Mouse (Mus musculus): Measurements from ENCODE around the gene Pmepa1. TPM values are rescaled to one million over a fixed set of nuclear protein-coding genes. Genes with fewer than 3 reads are reported as not detected.

The Pmepa1 gene
- polyA plus RNA-seq, 1 experiment, result 0.01 TPM

DNA sequence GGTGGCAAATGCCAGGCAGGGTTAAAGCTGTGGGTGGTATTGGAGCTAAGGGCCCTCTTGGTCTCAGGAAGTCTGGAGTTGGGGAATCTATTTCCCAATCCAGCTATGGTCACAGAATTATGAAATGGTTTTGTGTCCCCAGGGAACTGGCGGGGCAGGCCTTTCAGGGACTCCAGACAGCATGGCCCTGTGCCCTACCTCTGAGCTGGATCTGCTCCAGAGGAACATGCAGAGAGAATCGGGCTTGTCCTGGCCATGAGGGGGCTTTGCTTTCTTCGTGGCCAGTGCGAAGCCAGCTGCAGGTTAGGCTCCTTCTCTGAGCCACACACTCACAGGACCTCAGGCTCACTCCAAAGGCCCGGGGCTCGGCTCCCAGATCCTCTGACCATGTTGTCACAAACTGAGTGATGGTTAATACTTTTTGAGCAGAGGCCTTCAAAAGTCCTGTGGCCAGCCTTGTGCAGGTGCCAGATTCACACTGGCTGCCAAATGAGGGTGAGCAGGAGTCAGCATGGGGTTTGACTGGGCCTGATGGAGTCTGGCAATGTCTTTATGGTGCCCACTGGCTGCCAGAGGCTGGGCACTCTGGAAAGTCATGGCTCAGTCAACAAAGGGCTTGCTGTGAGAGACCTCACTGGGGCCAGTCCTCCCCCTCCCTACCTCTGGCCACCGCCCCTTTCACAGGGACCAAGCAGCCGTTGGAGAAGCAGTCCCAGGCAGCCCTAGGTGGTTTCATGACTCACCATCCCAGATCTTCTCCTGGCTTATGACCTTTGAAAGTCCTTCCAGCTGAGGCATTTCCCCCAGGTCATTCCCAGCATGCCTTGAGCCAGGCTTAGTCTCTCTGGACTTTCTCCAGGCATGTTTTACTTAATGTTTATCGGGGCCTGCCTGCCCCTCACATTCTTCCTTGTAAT, 4.9 kb upstream of the Pmepa1 start:
- Histone ChIP-seq H3K4me1 (ENCODE audit: control insufficient read depth) (no peaks in the 10 kb centered on the region), H3K27me3 (ENCODE audit: control insufficient read depth) (peaks cover 19% of the 10 kb centered on the region), H3K9me3 (ENCODE audit: control insufficient read depth, low read length) (no peaks in the 10 kb centered on the region), H3K4me3 (replicated peaks) (no peak overlapping the region), H3K36me3 (ENCODE audit: control insufficient read depth) (no peaks in the 10 kb centered on the region)
- no peak for TF ChIP-seq TAL1 (IDR thresholded peaks at IDR 0.05; ENCODE audit: low read length)

DNA sequence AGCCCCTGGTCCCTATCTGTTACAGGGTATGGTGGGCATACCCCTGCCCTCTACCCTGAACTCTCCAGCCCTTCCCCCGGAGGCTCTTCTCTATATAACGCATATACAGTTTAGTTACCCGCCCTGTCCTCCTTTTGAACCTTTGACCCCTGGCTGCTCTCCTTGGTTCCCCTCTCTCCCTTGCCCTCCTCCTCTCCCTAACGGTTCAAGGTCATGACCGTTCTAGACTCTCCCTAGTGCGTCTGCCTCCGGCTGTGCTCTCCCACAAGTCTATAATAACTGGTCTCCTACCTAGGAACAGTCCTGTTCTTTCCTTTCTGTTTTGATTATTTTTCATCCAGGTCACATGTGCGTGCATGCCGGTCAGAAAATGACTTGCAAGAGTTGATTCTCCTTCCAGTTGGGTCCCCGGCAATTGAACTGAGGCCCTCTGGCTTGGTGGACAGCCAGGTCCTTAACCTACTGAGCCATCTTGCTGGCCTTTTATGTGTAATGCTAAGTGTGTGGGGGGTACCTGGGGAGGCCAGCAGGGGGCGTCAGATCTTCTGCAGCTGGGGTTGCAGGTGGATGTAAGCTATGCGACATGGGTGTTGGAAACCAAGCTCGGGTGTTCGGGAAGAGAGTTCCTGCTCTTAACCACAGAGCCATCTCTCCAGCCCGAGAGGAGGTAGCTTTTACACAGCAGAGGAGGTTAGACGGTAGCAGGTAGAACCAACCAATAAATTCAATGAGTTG, 2.7 kb upstream of the Pmepa1 start:
- no peak overlapping the region for H3K4me3 ChIP-seq (replicated peaks)
- peaks cover 41% of the 10 kb centered on the region for H3K27me3 ChIP-seq (ENCODE audit: control insufficient read depth)
- H3K4me1 ChIP-seq (ENCODE audit: control insufficient read depth), result no peaks in the 10 kb centered on the region
- no peaks in the 10 kb centered on the region for H3K36me3 ChIP-seq (ENCODE audit: control insufficient read depth)
- TF ChIP-seq GATA1 (IDR thresholded peaks at IDR 0.05; ENCODE audit: low read length) (no peak), TAL1 (IDR thresholded peaks at IDR 0.05; ENCODE audit: low read length) (no peak)
- no peaks in the 10 kb centered on the region for H3K9me3 ChIP-seq (ENCODE audit: control insufficient read depth, low read length)

- Histone ChIP-seq H3K27me3 (ENCODE audit: control insufficient read depth) (peaks cover 62% of the 10 kb centered on the region), H3K36me3 (ENCODE audit: control insufficient read depth) (no peaks in the 10 kb centered on the region), H3K4me1 (ENCODE audit: control insufficient read depth) (no peaks in the 10 kb centered on the region), H3K9me3 (ENCODE audit: control insufficient read depth, low read length) (no peaks in the 10 kb centered on the region), H3K4me3 (replicated peaks) (no peak overlapping the region)
- TF ChIP-seq TAL1 (IDR thresholded peaks at IDR 0.05; ENCODE audit: low read length), result no peak
- TF ChIP-seq GATA1 (IDR thresholded peaks at IDR 0.05; ENCODE audit: low read length), result no peak
Observed at GRCm38 (mm10) chr2:173276859-173277258, 526 bp upstream of the Pmepa1 start.

GRCm38 (mm10) chr2:173275343-173276201, 761 bp downstream of the Pmepa1 start:
- Histone ChIP-seq H3K27me3 (ENCODE audit: control insufficient read depth) (peaks cover 65% of the 10 kb centered on the region), H3K4me1 (ENCODE audit: control insufficient read depth) (no peaks in the 10 kb centered on the region), H3K4me3 (replicated peaks) (no peak overlapping the region), H3K9me3 (ENCODE audit: control insufficient read depth, low read length) (no peaks in the 10 kb centered on the region), H3K36me3 (ENCODE audit: control insufficient read depth) (no peaks in the 10 kb centered on the region)
- TF ChIP-seq GATA1 (IDR thresholded peaks at IDR 0.05; ENCODE audit: low read length) (no peak), TAL1 (IDR thresholded peaks at IDR 0.05; ENCODE audit: low read length) (no peak)

GRCm38 (mm10) chr2:173274428-173275342, 1.6 kb downstream of the Pmepa1 start:
- peaks cover 73% of the 10 kb centered on the region for H3K27me3 ChIP-seq (ENCODE audit: control insufficient read depth)
- no peaks in the 10 kb centered on the region for H3K4me1 ChIP-seq (ENCODE audit: control insufficient read depth)
- no peaks in the 10 kb centered on the region for H3K9me3 ChIP-seq (ENCODE audit: control insufficient read depth, low read length)
- TF ChIP-seq TAL1 (IDR thresholded peaks at IDR 0.05; ENCODE audit: low read length) (no peak), GATA1 (IDR thresholded peaks at IDR 0.05; ENCODE audit: low read length) (no peak)
- no peaks in the 10 kb centered on the region for H3K36me3 ChIP-seq (ENCODE audit: control insufficient read depth)
- no peak overlapping the region for H3K4me3 ChIP-seq (replicated peaks)

GRCm38 (mm10) chr2:173273885-173274284, 2.4 kb downstream of the Pmepa1 start:
- TF ChIP-seq GATA1 (IDR thresholded peaks at IDR 0.05; ENCODE audit: low read length), result no peak
- TF ChIP-seq TAL1 (IDR thresholded peaks at IDR 0.05; ENCODE audit: low read length), result no peak
- Histone ChIP-seq H3K27me3 (ENCODE audit: control insufficient read depth) (peaks cover 75% of the 10 kb centered on the region), H3K9me3 (ENCODE audit: control insufficient read depth, low read length) (no peaks in the 10 kb centered on the region), H3K36me3 (ENCODE audit: control insufficient read depth) (no peaks in the 10 kb centered on the region), H3K4me3 (replicated peaks) (no peak overlapping the region), H3K4me1 (ENCODE audit: control insufficient read depth) (no peaks in the 10 kb centered on the region)

- no peak overlapping the region for H3K4me3 ChIP-seq (replicated peaks)
- H3K9me3 ChIP-seq (ENCODE audit: control insufficient read depth, low read length), result no peaks in the 10 kb centered on the region
- peaks cover 73% of the 10 kb centered on the region for H3K27me3 ChIP-seq (ENCODE audit: control insufficient read depth)
- no peaks in the 10 kb centered on the region for H3K4me1 ChIP-seq (ENCODE audit: control insufficient read depth)
- H3K36me3 ChIP-seq (ENCODE audit: control insufficient read depth), result no peaks in the 10 kb centered on the region
- TF ChIP-seq GATA1 (IDR thresholded peaks at IDR 0.05; ENCODE audit: low read length) (no peak), TAL1 (IDR thresholded peaks at IDR 0.05; ENCODE audit: low read length) (no peak)
Observed at GRCm38 (mm10) chr2:173272354-173272900, 3.9 kb downstream of the Pmepa1 start.

GRCm38 (mm10) chr2:173271541-173271940, 4.8 kb downstream of the Pmepa1 start:
- Histone ChIP-seq H3K36me3 (ENCODE audit: control insufficient read depth) (no peaks in the 10 kb centered on the region), H3K9me3 (ENCODE audit: control insufficient read depth, low read length) (no peaks in the 10 kb centered on the region), H3K4me1 (ENCODE audit: control insufficient read depth) (no peaks in the 10 kb centered on the region), H3K27me3 (ENCODE audit: control insufficient read depth) (peaks cover 64% of the 10 kb centered on the region), H3K4me3 (replicated peaks) (no peak overlapping the region)
- no peak for TF ChIP-seq TAL1 (IDR thresholded peaks at IDR 0.05; ENCODE audit: low read length)
- TF ChIP-seq GATA1 (IDR thresholded peaks at IDR 0.05; ENCODE audit: low read length), result no peak

Data from erythroblast, embryonic 14.5 days (primary cell).